Mouse (Mus musculus) midbrain, embryonic 13.5 days (tissue): Measurements from ENCODE around the gene Bcl9. TPM values are rescaled to one million over a fixed set of nuclear protein-coding genes. Genes with fewer than 3 reads are reported as not detected.

Experiments
- ATAC-seq: fragments of 200-750 bp; cut with Nextera tagmentation; 2 replicates; pipeline ENCODE4 v1.8.0; 2017; ENCODE audit warnings: mild to moderate bottlenecking, moderate TSS enrichment, moderate library complexity
- H3K27ac ChIP-seq: fragments of 300-500 bp; sonication (generic); 2 replicates; pipeline ENCODE4 v1.5.1; 2015; ENCODE audit warnings: inconsistent platforms, mild to moderate bottlenecking, moderate library complexity
- H3K27me3 ChIP-seq: fragments of 300-500 bp; sonication (generic); 2 replicates; pipeline ENCODE4 v1.6.1; 2015; ENCODE audit warnings: mild to moderate bottlenecking, inconsistent platforms
- H3K36me3 ChIP-seq: fragments of 300-500 bp; sonication (generic); 2 replicates; pipeline ENCODE4 v1.6.1; 2015; ENCODE audit warnings: mild to moderate bottlenecking, inconsistent platforms
- H3K4me1 ChIP-seq: fragments of 300-500 bp; sonication (generic); replicated peaks from 2 replicates; pipeline ENCODE4 v1.6.1; 2015; ENCODE audit warnings: inconsistent platforms
- H3K4me2 ChIP-seq: fragments of 300-500 bp; sonication (generic); replicated peaks from 2 replicates; pipeline ENCODE4 v1.6.1; 2015; ENCODE audit warnings: moderate library complexity, mild to moderate bottlenecking, inconsistent platforms
- H3K4me3 ChIP-seq: fragments of 300-500 bp; sonication (generic); replicated peaks from 2 replicates; pipeline ENCODE4 v1.5.1; 2015; ENCODE audit warnings: mild to moderate bottlenecking, inconsistent platforms
- H3K9ac ChIP-seq: fragments of 300-500 bp; sonication (generic); replicated peaks from 2 replicates; pipeline ENCODE4 v1.6.1; 2015; ENCODE audit warnings: mild to moderate bottlenecking, inconsistent platforms
- H3K9me3 ChIP-seq: fragments of 300-500 bp; sonication (generic); 2 replicates; pipeline ENCODE4 v1.6.1; 2016; ENCODE audit warnings: mild to moderate bottlenecking, inconsistent platforms
- WGBS: fragments of 180-500 bp; shearing (Covaris S2); methylation state at CpG from one replicate; pipeline ENCODE4 v1.1.7; 2015; 5-methylcytosine and 5-hydroxymethylcytosine counted together
- polyA plus RNA-seq: library from polyadenylated mRNA; unstranded; fragments of >200 nt; fragmentation: Nextera tagmentation; extraction: Ambion mirVana; gene quantifications from 2 replicates; pipeline ENCODE4 v1.2.1, GENCODE M21; 2015

The Bcl9 gene
- polyA plus RNA-seq, 1 experiment from 2014 or later = 98.7 TPM

DNA sequence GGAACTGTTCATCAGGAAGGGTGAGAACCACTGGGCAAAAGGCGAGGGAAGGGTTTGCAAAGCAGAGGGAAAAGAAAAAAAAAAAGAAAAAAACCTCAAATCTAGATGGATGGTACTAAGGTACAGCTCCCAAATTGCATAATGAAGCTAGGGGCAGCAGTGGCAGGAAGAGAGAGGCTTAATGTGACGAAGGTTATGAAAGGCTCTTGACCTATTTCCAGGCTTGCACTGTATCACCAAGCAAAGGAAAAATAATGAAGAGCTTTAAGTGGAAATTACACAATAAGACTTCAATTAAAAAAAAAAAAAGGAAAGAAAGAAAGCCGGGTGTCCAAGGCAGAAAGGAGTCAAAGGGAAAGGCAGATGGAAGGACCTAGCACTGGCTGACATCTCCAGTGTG, 19.6 kb upstream of the Bcl9 start:
- WGBS = 76% methylated on average over 3 of the region's 3 CpGs
- 0 out of 2 replicates have a peak, but pooled peaks cover 3% of the 10 kb centered on the region for H3K27me3 ChIP-seq
- no peak overlapping the region for H3K9ac ChIP-seq
- H3K4me1 ChIP-seq = peaks cover 14% of the 10 kb centered on the region; the same call in 1 of the 2 replicates
- no peak for ATAC-seq
- no peaks in the 10 kb centered on the region for H3K9me3 ChIP-seq
- no peak overlapping the region for H3K4me3 ChIP-seq
- H3K27ac ChIP-seq = no peak overlapping the region
- no peaks in the 10 kb centered on the region for H3K36me3 ChIP-seq
- H3K4me2 ChIP-seq = no peak overlapping the region

DNA sequence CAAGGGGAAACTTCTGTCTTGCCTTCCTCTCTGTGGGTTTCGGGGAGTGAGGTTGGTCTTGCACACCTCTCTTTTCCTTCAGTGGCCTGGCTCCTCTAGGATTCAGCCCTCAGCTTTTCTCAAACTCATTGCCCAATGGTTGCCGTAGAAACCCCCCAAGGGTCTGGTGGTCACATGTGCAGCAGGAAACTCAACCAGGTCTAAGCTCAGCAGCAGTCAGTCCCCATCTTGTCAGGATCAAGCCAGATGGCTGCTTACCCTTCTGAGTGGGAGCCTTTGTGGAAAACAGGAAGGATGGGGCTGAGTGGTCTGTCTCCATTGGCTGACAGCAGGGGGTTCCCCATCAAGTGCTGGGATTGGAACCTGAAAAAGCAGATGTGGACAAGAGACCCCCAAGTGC, 15.7 kb upstream of the Bcl9 start:
- Histone ChIP-seq H3K4me1 (peaks cover 42% of the 10 kb centered on the region), H3K27ac (no peak overlapping the region), H3K27me3 (0 out of 2 replicates have a peak, but pooled peaks cover 6% of the 10 kb centered on the region), H3K4me2 (no peak overlapping the region), H3K4me3 (no peak overlapping the region), H3K9me3 (no peaks in the 10 kb centered on the region), H3K36me3 (no peaks in the 10 kb centered on the region), H3K9ac (no peak overlapping the region)
- 0 out of 2 replicates have a peak, but pooled peaks have one; percentile 25 for ATAC-seq
- 57% methylated on average over 2 of the region's 2 CpGs for WGBS

DNA sequence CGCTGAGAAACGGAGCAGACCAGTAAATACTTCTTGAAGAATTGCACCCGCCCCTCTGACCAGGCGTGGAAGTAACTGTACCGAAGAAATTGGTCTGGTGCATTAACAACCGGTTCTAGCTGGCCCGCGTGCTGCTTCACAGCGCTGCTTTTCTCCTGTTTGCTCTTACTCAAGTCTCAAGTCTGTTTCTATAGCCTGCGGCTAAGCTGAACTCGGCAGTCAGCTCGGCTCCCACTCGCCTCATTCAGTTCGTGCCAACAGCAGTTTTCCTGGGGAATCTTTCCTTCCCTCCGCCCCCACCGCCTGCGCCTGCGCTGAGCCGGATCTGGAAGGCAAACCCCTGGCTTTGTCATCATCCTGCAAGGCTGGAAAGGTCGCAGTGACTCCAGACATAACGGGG, 14.3 kb upstream of the Bcl9 start:
- no peak overlapping the region for H3K9ac ChIP-seq

DNA sequence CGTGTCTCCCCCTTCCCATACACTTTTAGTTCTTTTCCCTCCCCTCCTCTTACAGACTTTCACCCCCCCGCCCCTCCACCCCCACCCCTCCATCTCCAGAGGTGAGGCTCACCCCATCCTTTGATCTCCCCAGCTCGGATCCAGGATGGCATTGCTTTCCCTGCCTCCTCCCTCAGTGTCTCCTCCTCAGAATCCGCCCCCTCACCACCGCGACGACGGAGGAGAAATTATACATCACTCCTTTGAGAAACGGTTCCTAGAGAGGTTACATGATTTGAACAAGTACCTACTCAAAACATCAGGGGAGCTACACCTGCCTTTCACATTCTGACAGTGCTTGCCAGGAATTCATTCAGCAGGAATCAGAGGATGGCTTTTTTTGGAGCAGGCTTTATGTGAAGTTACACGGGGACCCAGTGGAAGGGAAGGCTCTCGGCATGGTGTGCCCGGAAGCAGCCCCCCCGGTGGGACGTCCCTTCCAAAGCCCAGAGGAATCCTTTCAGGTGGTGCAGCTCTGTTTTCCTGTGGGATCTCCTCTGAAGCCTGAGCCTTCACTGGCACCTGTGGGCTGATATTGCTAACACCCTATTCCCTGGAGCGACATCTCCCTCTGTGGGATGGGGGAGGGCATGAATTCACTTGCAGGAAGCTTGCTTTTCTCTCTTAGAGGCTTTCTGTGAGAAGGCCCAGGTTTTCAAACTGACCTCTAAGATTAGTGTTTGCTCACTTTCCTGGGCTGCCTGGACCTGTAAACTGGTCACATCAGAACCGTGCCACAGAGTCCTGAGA, 12.2 kb upstream of the Bcl9 start:
- no peak for ATAC-seq
- WGBS = 9% methylated on average over 16 of the region's 16 CpGs
- Histone ChIP-seq H3K9ac (peak overlapping the region; percentile 46; the same call in 1 of the 2 replicates), H3K27me3 (0 out of 2 replicates have a peak, but pooled peaks cover 3% of the 10 kb centered on the region), H3K4me1 (peaks cover 54% of the 10 kb centered on the region), H3K4me2 (peak overlapping the region; percentile 39), H3K4me3 (peak overlapping the region; percentile 5), H3K27ac (no peak overlapping the region), H3K36me3 (no peaks in the 10 kb centered on the region), H3K9me3 (no peaks in the 10 kb centered on the region)

More for the DNA sequence above, 14.3 kb upstream of the Bcl9 start:
- H3K36me3 ChIP-seq = no peaks in the 10 kb centered on the region
- peaks cover 49% of the 10 kb centered on the region for H3K4me1 ChIP-seq
- H3K4me2 ChIP-seq = peak overlapping the region; percentile 34
- H3K4me3 ChIP-seq = 0 out of 2 replicates have a peak overlapping the region, but pooled peaks have one; percentile 4
- 19% methylated on average over 21 of the region's 21 CpGs for WGBS
- H3K27me3 ChIP-seq = 0 out of 2 replicates have a peak, but pooled peaks cover 3% of the 10 kb centered on the region
- H3K27ac ChIP-seq = no peak overlapping the region
- peak; percentile 57 for ATAC-seq
- no peaks in the 10 kb centered on the region for H3K9me3 ChIP-seq

DNA sequence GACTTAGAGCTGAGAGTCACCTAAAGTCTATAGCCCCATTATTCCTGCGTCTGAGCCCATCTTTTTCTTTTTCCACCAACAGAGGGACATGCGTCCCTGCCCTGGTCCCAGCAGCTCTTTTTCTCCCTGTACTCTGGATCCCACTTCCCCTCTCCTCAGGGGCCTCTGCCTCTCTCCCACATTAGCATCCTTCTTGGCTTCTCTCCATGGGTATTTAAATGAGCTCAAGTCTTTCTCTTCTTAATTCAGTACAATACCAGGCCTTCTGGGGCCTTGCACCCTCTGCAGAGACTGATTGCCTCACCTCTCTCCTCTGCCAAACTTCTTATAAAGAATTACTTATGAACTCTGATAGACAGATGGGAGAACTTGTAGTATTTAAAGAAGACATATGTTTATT, 10.7 kb upstream of the Bcl9 start:
- 0 out of 2 replicates have a peak, but pooled peaks have one; percentile 38 for ATAC-seq
- 19% methylated on average over 2 of the region's 2 CpGs for WGBS
- H3K27ac ChIP-seq = 0 out of 2 replicates have a peak overlapping the region, but pooled peaks have one; percentile 1
- no peak overlapping the region for H3K4me2 ChIP-seq
- H3K9me3 ChIP-seq = no peaks in the 10 kb centered on the region
- 0 out of 2 replicates have a peak, but pooled peaks cover 3% of the 10 kb centered on the region for H3K27me3 ChIP-seq
- H3K9ac ChIP-seq = no peak overlapping the region
- no peaks in the 10 kb centered on the region for H3K36me3 ChIP-seq
- no peak overlapping the region for H3K4me3 ChIP-seq
- peaks cover 51% of the 10 kb centered on the region for H3K4me1 ChIP-seq

DNA sequence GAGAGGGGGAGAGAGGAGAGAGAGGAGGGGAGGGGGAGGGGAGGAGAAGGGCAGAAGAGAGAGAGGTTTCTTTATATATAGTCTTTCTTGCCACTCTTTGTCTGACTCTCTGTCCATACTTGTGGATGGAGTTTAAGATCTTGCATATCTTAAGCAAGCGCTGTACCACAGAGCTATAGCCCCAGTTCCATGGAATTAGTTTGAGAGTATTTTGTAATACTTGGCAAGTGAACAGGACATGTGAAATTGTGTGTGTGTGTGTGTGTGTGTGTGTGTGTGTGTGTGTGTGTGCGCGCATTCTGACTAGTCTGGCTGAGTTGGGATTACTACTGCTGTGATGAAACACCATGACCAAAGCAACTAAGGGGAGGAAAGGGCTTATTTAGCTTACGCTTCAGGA, 8.2 kb upstream of the Bcl9 start:
- ATAC-seq = no peak
- no peak overlapping the region for H3K27ac ChIP-seq
- H3K36me3 ChIP-seq = no peaks in the 10 kb centered on the region
- H3K4me2 ChIP-seq = no peak overlapping the region
- no peaks in the 10 kb centered on the region for H3K9me3 ChIP-seq
- 73% methylated on average over 4 of the region's 4 CpGs for WGBS
- H3K27me3 ChIP-seq = 0 out of 2 replicates have a peak, but pooled peaks cover 3% of the 10 kb centered on the region
- H3K9ac ChIP-seq = no peak overlapping the region
- no peak overlapping the region for H3K4me3 ChIP-seq
- peaks cover 33% of the 10 kb centered on the region for H3K4me1 ChIP-seq

DNA sequence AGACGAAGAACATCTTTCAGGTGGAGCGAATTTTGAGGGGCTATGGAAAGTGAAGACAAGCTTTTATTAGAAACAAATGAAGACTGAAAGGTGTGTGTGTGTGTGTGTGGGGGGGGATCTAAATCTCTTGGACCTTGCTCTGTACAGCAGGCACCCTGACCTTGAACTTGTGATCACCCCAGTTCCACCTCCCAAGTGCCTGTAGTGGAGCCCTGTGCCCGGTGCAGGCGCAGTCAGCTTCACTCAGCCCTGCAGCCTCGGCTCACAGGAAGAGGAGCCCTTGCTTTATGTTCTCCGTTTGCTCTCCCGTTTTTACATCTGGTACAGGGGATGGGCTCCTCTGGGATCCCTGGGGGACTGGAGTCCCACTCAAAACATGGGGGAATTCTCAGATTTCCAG, 3.9 kb upstream of the Bcl9 start:
- Histone ChIP-seq H3K4me1 (peaks cover 22% of the 10 kb centered on the region), H3K9me3 (no peaks in the 10 kb centered on the region), H3K9ac (no peak overlapping the region), H3K27me3 (no peaks in the 10 kb centered on the region), H3K4me3 (no peak overlapping the region), H3K4me2 (no peak overlapping the region), H3K27ac (no peak overlapping the region), H3K36me3 (no peaks in the 10 kb centered on the region)
- 65% methylated on average over 7 of the region's 7 CpGs for WGBS
- no peak for ATAC-seq

DNA sequence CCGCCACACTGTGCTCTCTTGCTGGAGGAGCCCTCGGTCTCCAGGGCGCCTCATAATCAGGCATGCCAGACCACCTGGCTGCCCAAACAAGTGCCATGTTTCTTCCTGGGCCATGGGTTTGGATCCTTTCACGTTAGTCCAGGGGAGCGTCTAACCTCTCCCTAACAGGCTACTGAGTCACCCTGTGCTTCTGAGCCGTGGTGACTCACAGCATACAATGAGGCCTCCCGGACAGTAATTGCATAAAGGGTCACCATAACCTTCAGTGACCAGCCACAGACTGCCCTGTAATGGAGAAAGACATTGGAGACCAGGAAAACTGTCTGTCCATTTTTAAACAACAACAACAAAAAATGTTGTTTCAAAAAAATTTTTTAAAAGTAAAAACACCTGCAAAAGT, 2.7 kb upstream of the Bcl9 start:
- H3K27me3 ChIP-seq = no peaks in the 10 kb centered on the region
- ATAC-seq = no peak
- H3K9ac ChIP-seq = no peak overlapping the region
- H3K27ac ChIP-seq = no peak overlapping the region
- no peak overlapping the region for H3K4me3 ChIP-seq
- H3K4me1 ChIP-seq = peaks cover 26% of the 10 kb centered on the region
- H3K4me2 ChIP-seq = no peak overlapping the region
- no peaks in the 10 kb centered on the region for H3K36me3 ChIP-seq
- no peaks in the 10 kb centered on the region for H3K9me3 ChIP-seq
- WGBS = 85% methylated on average over 7 of the region's 7 CpGs

DNA sequence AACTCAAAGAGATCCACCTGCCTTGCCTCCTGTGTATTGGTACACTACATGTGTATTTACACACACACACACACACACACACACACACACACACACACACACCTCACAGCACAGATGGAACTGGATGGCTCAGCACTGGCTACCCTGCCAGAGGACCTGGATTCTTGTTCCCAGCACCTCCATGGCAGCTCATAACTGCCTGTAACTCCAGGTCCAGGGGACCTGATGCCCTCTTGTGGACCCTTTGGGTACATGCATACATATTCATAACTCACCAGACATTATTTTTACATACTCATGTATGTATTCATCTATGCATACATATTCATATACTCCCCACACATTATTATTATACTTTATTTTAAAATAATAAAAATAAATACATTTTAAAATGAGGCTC, 2.2 kb upstream of the Bcl9 start:
- Histone ChIP-seq H3K9me3 (no peaks in the 10 kb centered on the region), H3K36me3 (no peaks in the 10 kb centered on the region), H3K4me1 (peaks cover 30% of the 10 kb centered on the region), H3K27me3 (no peaks in the 10 kb centered on the region), H3K27ac (no peak overlapping the region), H3K4me3 (no peak overlapping the region), H3K9ac (no peak overlapping the region), H3K4me2 (no peak overlapping the region)
- ATAC-seq = no peak

DNA sequence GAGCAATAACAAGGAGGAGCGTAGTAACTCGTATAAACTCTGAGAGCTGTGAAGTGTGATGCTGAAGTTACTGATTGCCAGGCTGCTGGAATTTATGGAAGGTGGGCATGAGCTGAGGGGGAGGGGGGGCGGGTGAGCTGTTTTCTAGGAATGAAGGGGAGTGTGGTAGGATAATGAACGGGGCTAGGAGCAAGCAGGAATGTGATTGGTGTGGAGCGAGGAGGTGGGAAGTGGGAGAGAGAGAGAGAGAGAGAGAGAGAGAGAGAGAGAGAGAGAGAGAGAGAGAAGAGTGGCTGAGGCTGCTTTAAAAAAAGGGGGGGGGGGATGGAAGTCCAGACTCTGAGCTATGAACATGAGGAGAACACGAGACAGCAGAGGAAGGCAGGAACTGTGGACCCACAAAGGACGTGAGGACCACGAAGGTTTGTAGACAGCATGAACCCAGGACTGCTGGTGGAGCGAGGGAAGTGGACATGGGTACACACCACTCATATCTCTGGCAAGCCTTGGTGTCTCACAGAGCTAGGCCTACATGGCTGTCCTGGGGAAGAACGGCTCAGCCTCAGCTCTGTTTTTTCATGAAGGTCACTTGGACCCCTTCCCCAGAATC, 1.2 kb upstream of the Bcl9 start:
- H3K9ac ChIP-seq = peak overlapping the region; percentile 89; the same call in 1 of the 2 replicates
- no peak for ATAC-seq
- H3K27me3 ChIP-seq = no peaks in the 10 kb centered on the region

DNA sequence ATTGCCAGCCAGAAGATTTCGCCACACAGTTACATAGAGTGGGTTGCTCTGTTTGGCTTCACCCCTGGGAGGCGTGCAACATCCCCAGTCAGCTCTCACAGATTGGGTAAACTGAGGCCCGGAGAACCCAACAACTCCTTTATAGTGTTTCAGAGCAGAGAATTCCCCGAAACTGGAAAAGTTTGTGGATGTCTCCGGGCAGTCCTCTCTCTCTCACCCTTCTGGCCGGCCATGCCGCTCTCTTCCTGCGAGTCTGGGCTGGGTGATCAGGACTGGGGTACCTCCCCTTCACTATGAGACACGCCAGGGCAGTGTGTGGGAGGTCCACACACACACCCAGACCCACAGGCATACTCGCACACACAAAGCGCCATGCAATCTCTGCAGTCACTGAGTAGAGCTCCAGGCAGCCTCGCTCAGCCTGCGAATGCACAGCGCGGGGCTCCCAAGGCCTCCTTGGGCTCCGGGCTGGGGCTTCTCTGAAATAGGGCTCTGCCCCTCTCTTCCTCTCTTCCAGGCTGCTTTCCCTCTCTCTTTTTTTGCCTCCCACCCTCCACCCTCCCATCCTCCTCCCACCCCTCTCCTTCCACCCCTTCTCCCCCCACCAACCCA, 670 bp downstream of the Bcl9 start:
- no peaks in the 10 kb centered on the region for H3K27me3 ChIP-seq
- peak overlapping the region; percentile 79 for H3K4me2 ChIP-seq
- peak; percentile 72 for ATAC-seq
- no peaks in the 10 kb centered on the region for H3K36me3 ChIP-seq
- H3K4me3 ChIP-seq = peak overlapping the region; percentile 91
- 2% methylated on average over 16 of the region's 16 CpGs for WGBS
- H3K9me3 ChIP-seq = no peaks in the 10 kb centered on the region
- H3K27ac ChIP-seq = peak overlapping the region; percentile 99
- peaks cover 53% of the 10 kb centered on the region for H3K4me1 ChIP-seq
- peak overlapping the region; percentile 89 for H3K9ac ChIP-seq

More for the DNA sequence above, 1.2 kb upstream of the Bcl9 start:
- peak overlapping the region; percentile 79 for H3K4me2 ChIP-seq
- WGBS = 31% methylated on average over 10 of the region's 10 CpGs
- no peaks in the 10 kb centered on the region for H3K36me3 ChIP-seq
- H3K4me3 ChIP-seq = peak overlapping the region; percentile 91
- H3K9me3 ChIP-seq = no peaks in the 10 kb centered on the region
- peak overlapping the region; percentile 99 for H3K27ac ChIP-seq
- H3K4me1 ChIP-seq = peaks cover 39% of the 10 kb centered on the region

DNA sequence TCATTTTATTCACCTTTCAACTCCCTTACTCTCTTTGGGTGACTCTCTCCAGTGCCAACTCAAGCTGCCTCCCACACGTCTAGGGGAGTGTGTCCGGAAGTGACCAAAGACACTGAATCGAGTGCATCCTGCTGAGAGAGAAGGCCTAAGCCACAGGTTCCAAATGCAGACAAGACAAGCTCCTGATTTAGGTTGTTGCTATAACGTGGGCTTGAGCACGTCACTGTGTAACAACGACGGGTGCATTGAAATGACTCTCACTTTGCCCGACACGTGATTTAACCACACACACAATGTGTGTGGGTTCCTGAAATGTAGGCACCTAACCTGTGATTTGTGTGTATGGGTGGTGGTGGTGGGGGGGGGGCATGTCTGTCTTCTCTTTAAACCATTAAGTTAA, 3.4 kb downstream of the Bcl9 start:
- H3K4me2 ChIP-seq = no peak overlapping the region
- peaks cover 61% of the 10 kb centered on the region for H3K4me1 ChIP-seq
- WGBS = 83% methylated on average over 9 of the region's 9 CpGs

More for the DNA sequence above, 3.4 kb downstream of the Bcl9 start:
- no peaks in the 10 kb centered on the region for H3K9me3 ChIP-seq
- H3K27ac ChIP-seq = no peak overlapping the region
- ATAC-seq = no peak
- H3K36me3 ChIP-seq = no peaks in the 10 kb centered on the region
- no peak overlapping the region for H3K9ac ChIP-seq
- H3K4me3 ChIP-seq = no peak overlapping the region
- H3K27me3 ChIP-seq = no peaks in the 10 kb centered on the region
